9 mouse cellular contexts compared by ENCODE assay signal in genomic region chr14:120791828-120792554, GRCm38 (mm10).
DNase-seq lines count a peak whose midpoint lies in the region; ATAC-seq and TF ChIP-seq lines count a peak whose summit lies in the region.
"Had no signal": no experiment of that assay in that cellular context is flagged by ENCODE, and none has a peak within 500 bp of the region (broad histone marks: within the 10 kb centered on the region; RNA-seq: fewer than 3 reads in every experiment).

No protein-coding gene starts in this region.

- no peak overlapping the region for H3K9ac ChIP-seq in liver, postnatal 0 days (replicated peaks)

- no peaks in the 10 kb centered on the region for H3K9me3 ChIP-seq in liver, postnatal 0 days (ENCODE audit: low read length)
- peaks cover 39% of the 10 kb centered on the region for H3K9me3 ChIP-seq in G1E (replicated peaks)
- H3K9me3 ChIP-seq: heart, embryonic 10.5 days had no signal

- H3K27me3 ChIP-seq in liver, postnatal 0 days (ENCODE audit: insufficient read depth, low read length), result no peaks in the 10 kb centered on the region
- H3K27me3 ChIP-seq in G1E (ENCODE audit: insufficient read depth, low read length), result no peaks in the 10 kb centered on the region

- no peaks in the 10 kb centered on the region for H3K4me1 ChIP-seq in liver, postnatal 0 days (ENCODE audit: insufficient read depth)
- H3K4me1 ChIP-seq in G1E (ENCODE audit: insufficient read depth, low read depth, low read length), result no peaks in the 10 kb centered on the region
- H3K4me1 ChIP-seq: heart, embryonic 10.5 days had no signal

- no peak for ATAC-seq in liver, postnatal 0 days
- ATAC-seq in G1E (ENCODE audit: extremely low read depth, insufficient number of reproducible peaks, low FRiP score, poor library complexity, severe bottlenecking), result no peak; the same call in 1 of the 2 replicates
- peak; percentile 83 for ATAC-seq in megakaryocyte, adult 5-6 weeks (ENCODE audit: poor library complexity, severe bottlenecking)
- no peak for ATAC-seq in monocyte, adult 5-6 weeks (replicated peaks; ENCODE audit: insufficient number of reproducible peaks, low FRiP score, low TSS enrichment, poor library complexity, severe bottlenecking)

- no peak overlapping the region for H3K27ac ChIP-seq in liver, postnatal 0 days (ENCODE audit: low read depth)
- H3K27ac ChIP-seq: heart, embryonic 10.5 days had no signal

- WGBS in liver, postnatal 0 days (ENCODE audit: insufficient replicate concordance), result 74% methylated on average over 4 of the region's 4 CpGs

- H3K4me2 ChIP-seq in liver, postnatal 0 days (ENCODE audit: low read depth, low read length), result no peak overlapping the region

- H3K36me3 ChIP-seq in liver, postnatal 0 days (replicated peaks; ENCODE audit: insufficient read depth, low read length), result no peaks in the 10 kb centered on the region
- H3K36me3 ChIP-seq in G1E (replicated peaks), result no peaks in the 10 kb centered on the region
- H3K36me3 ChIP-seq: heart, embryonic 10.5 days had no signal

- H3K4me3 ChIP-seq in liver, postnatal 0 days (ENCODE audit: low read depth, low read length), result no peak overlapping the region
- no peak overlapping the region for H3K4me3 ChIP-seq in G1E (ENCODE audit: low read depth, low read length)
- H3K4me3 ChIP-seq: heart, embryonic 10.5 days had no signal

- TF ChIP-seq EP300 in liver, postnatal 0 days (IDR thresholded peaks at IDR 0.05; ENCODE audit: low read depth), result no peak

- DNase-seq in embryo, embryonic 10 days (ENCODE audit: low spot score), result peak; percentile 13
- no peak for DNase-seq in embryo, embryonic 9.5 days (ENCODE audit: extremely low spot score)
- DNase-seq in liver, postnatal 0 days, result no peak
- no peak for DNase-seq in liver
- DNase-seq in G1E (ENCODE audit: low spot score), result no peak
- DNase-seq in spleen, postnatal 36 days (ENCODE audit: low spot score in 2 of 2), result no peak

- peak; percentile 55 for TF ChIP-seq CTCF in liver, postnatal 0 days (IDR thresholded peaks at IDR 0.05; ENCODE audit: low read depth)
- TF ChIP-seq CTCF in G1E (IDR thresholded peaks at IDR 0.05; ENCODE audit: low read depth, low read length), result peak; percentile 27
